ENCODE assay signal across 12 mouse cellular contexts in genomic region chr13:45931891-45932290, GRCm38 (mm10). TPM values are rescaled to one million over a fixed set of nuclear protein-coding genes. Genes with fewer than 3 reads are reported as not detected.
DNase-seq lines count a peak whose midpoint lies in the region; ATAC-seq and TF ChIP-seq lines count a peak whose summit lies in the region.
"Had no signal": no experiment of that assay in that cellular context is flagged by ENCODE, and none has a peak within 500 bp of the region (broad histone marks: within the 10 kb centered on the region; RNA-seq: fewer than 3 reads in every experiment).

No protein-coding gene starts in this region.

- DNase-seq in heart, adult 2 months: no peak
- no peak for DNase-seq in heart, adult 18-20 months
- peak; percentile 20 for DNase-seq in neural tube, embryonic 10.5 days (ENCODE audit: extremely low spot score, low spot score)
- DNase-seq in Patski (ENCODE audit: low read depth, low spot score): no peak
- DNase-seq in stomach, postnatal 0 days (ENCODE audit: low spot score): no peak
- no peak for DNase-seq in frontal cortex, adult 2 months (ENCODE audit: extremely low spot score in 1 of 2, low spot score in 1 of 2)

- POLR2A ChIA-PET in Patski (lab: Charles Lee): interaction anchor here (1.1 kb wide), 1 partner anchor 19 kb away, joined by 5 read pairs; no protein-coding TSS in a partner anchor

- no peak overlapping the region for H3K27ac ChIP-seq in heart, adult 2 months
- H3K27ac ChIP-seq in neural tube, embryonic 15.5 days (replicated peaks): no peak overlapping the region
- 0 out of 2 replicates have a peak overlapping the region, but pooled peaks have one; percentile 8 for H3K27ac ChIP-seq in stomach, postnatal 0 days (replicated peaks)
- H3K27ac ChIP-seq: liver, embryonic 15.5 days; neural tube, embryonic 13.5 days; stomach, embryonic 15.5 days had no signal

- no peaks in the 10 kb centered on the region for H3K27me3 ChIP-seq in heart, adult 2 months (ENCODE audit: control insufficient read depth, insufficient read depth, low read length)
- no peaks in the 10 kb centered on the region for H3K27me3 ChIP-seq in neural tube, embryonic 15.5 days (replicated peaks)
- no peaks in the 10 kb centered on the region for H3K27me3 ChIP-seq in Patski
- no peaks in the 10 kb centered on the region for H3K27me3 ChIP-seq in stomach, postnatal 0 days (ENCODE audit: control insufficient read depth, insufficient read depth, low read length)
- H3K27me3 ChIP-seq: liver, embryonic 15.5 days; neural tube, embryonic 13.5 days; stomach, embryonic 15.5 days had no signal

- TF ChIP-seq CTCF in heart, adult 2 months (IDR thresholded peaks at IDR 0.05): peak; percentile 69
- peak; percentile 61 for TF ChIP-seq CTCF in Patski (IDR thresholded peaks at IDR 0.05)
- peak; percentile 60 for TF ChIP-seq CTCF in stomach, postnatal 0 days (IDR thresholded peaks at IDR 0.05; ENCODE audit: low read depth)

- intact Hi-C loops in heart, adult 2 months (cut with DNase I): no loop called here

- H3K9ac ChIP-seq in heart, adult 2 months (ENCODE audit: low read depth, low read length): no peak overlapping the region
- H3K9ac ChIP-seq in neural tube, embryonic 15.5 days (replicated peaks): no peak overlapping the region
- no peak overlapping the region for H3K9ac ChIP-seq in stomach, postnatal 0 days (ENCODE audit: low read length)
- H3K9ac ChIP-seq: liver, embryonic 15.5 days; neural tube, embryonic 13.5 days; stomach, embryonic 15.5 days had no signal

- H3K36me3 ChIP-seq in heart, adult 2 months (ENCODE audit: control insufficient read depth, insufficient read depth, low read length): peaks cover 12% of the 10 kb centered on the region; the same call in 1 of the 2 replicates
- H3K36me3 ChIP-seq in neural tube, embryonic 15.5 days: no peaks in the 10 kb centered on the region
- no peaks in the 10 kb centered on the region for H3K36me3 ChIP-seq in stomach, postnatal 0 days (ENCODE audit: control insufficient read depth, insufficient read depth, low read length)
- H3K36me3 ChIP-seq: liver, embryonic 15.5 days; neural tube, embryonic 13.5 days; stomach, embryonic 15.5 days had no signal

- H3K4me3 ChIP-seq in heart, adult 2 months: no peak overlapping the region
- H3K4me3 ChIP-seq in neural tube, embryonic 15.5 days (replicated peaks): no peak overlapping the region
- H3K4me3 ChIP-seq in stomach, postnatal 0 days (ENCODE audit: low read depth, low read length): no peak overlapping the region
- H3K4me3 ChIP-seq: liver, embryonic 15.5 days; neural tube, embryonic 13.5 days; stomach, embryonic 15.5 days had no signal

- no peaks in the 10 kb centered on the region for H3K9me3 ChIP-seq in neural tube, embryonic 15.5 days (replicated peaks)
- H3K9me3 ChIP-seq in stomach, postnatal 0 days (ENCODE audit: control insufficient read depth, low read length): no peaks in the 10 kb centered on the region
- H3K9me3 ChIP-seq: liver, embryonic 15.5 days; stomach, embryonic 15.5 days had no signal

- no peak for ATAC-seq in neural tube, embryonic 15.5 days (ENCODE audit: low FRiP score)
- ATAC-seq in Patski: no peak
- no peak for ATAC-seq in stomach, postnatal 0 days (ENCODE audit: low FRiP score, low TSS enrichment)
- no peak for ATAC-seq in granulocyte monocyte progenitor cell, adult 5-6 weeks (replicated peaks; ENCODE audit: poor library complexity, severe bottlenecking)
- ATAC-seq: forebrain, embryonic 14.5 days had no signal

- WGBS in heart, adult 2 months: 77% methylated on average over 1 of the region's 1 CpGs
- 52% methylated on average over 1 of the region's 1 CpGs for WGBS in neural tube, embryonic 15.5 days
- 70% methylated on average over 1 of the region's 1 CpGs for WGBS in stomach, postnatal 0 days

- peaks cover 2% of the 10 kb centered on the region for H3K79me2 ChIP-seq in heart, adult 2 months (replicated peaks; ENCODE audit: control insufficient read depth, insufficient read depth, low read length)

- peaks cover 3% of the 10 kb centered on the region for H3K4me1 ChIP-seq in heart, adult 2 months (ENCODE audit: control insufficient read depth, insufficient read depth, low read length)
- peaks cover 4% of the 10 kb centered on the region; the same call in 1 of the 2 replicates for H3K4me1 ChIP-seq in neural tube, embryonic 15.5 days
- H3K4me1 ChIP-seq in stomach, postnatal 0 days (replicated peaks; ENCODE audit: control insufficient read depth, insufficient read depth): no peaks in the 10 kb centered on the region

- no peak overlapping the region for H3K4me2 ChIP-seq in neural tube, embryonic 15.5 days
- H3K4me2 ChIP-seq in stomach, postnatal 0 days (replicated peaks; ENCODE audit: low read depth): no peak overlapping the region
- H3K4me2 ChIP-seq: liver, embryonic 15.5 days; neural tube, embryonic 13.5 days; stomach, embryonic 15.5 days had no signal

- no peak for TF ChIP-seq EP300 in heart, adult 2 months (IDR thresholded peaks at IDR 0.05; ENCODE audit: insufficient read depth, low read depth, low read length)
- no peak for TF ChIP-seq EP300 in stomach, postnatal 0 days (optimal IDR thresholded peaks at IDR 0.05)

- in situ Hi-C loops in Patski (cut with MboI; ENCODE audit: low pct_unique_long_range_greater_than_20kb): no loop called here

- no peak for TF ChIP-seq POLR2A in heart, adult 2 months (IDR thresholded peaks at IDR 0.05; ENCODE audit: insufficient read depth, low read depth, low read length)

- CTCF ChIA-PET in Patski (lab: Charles Lee): interaction anchor here (0.9 kb wide), 1 partner anchor 47 kb away, joined by 3 read pairs; no protein-coding TSS in a partner anchor

RNA-seq across cellular contexts. Expression of gene Atxn1, which starts 32.9 kb away (rescaled TPM):
- 10 to 100 TPM; 27.3 to 30.1 TPM for total RNA-seq in heart, adult 2 months (2021)
- 7.5 and 11.7 TPM in 2 replicates for polyA plus RNA-seq in heart, adult 2 months (2012; rRNA removed)
- total RNA-seq in heart, adult 18-20 months (2021): 10 to 100 TPM; 28.5 to 34.3 TPM
- polyA plus RNA-seq in neural tube, embryonic 15.5 days (2015; fragmentation: Nextera tagmentation; extraction: Ambion mirVana): 9.4 and 9.5 TPM in 2 replicates
- 8.3 TPM for polyA plus RNA-seq in Patski (2021)
- 7.0 TPM in 2 replicates for polyA plus RNA-seq in stomach, postnatal 0 days (2015; fragmentation: Nextera tagmentation; extraction: Ambion mirVana)
- 26.9 and 27.3 TPM in 2 replicates for polyA plus RNA-seq in frontal cortex, adult 2 months (2012; rRNA removed)
- 26.9 and 35.7 TPM in 2 replicates for total RNA-seq in granulocyte monocyte progenitor cell, adult 5-6 weeks (2014; fragmentation: Nextera tagmentation)
- total RNA-seq in granulocyte monocyte progenitor cell, adult 5-6 weeks (2017): 6.0 and 11.9 TPM in 2 replicates
